Mouse (Mus musculus) midbrain, embryonic 13.5 days (tissue): ENCODE measurements at regions not wholly inside any gene's neighbourhood (a gene's known extent, or its start where the extent isn't known, plus 50 kb on each side); places are given as distances from the start of the nearest gene placed in this dataset.

ENCODE experiments used
- ATAC-seq: fragments of 200-750 bp; cut with Nextera tagmentation; 2 replicates; pipeline ENCODE4 v1.8.0; 2017; ENCODE audit warnings: mild to moderate bottlenecking, moderate TSS enrichment, moderate library complexity
- H3K27ac ChIP-seq: fragments of 300-500 bp; sonication (generic); 2 replicates; pipeline ENCODE4 v1.5.1; 2015; ENCODE audit warnings: inconsistent platforms, mild to moderate bottlenecking, moderate library complexity
- H3K27me3 ChIP-seq: fragments of 300-500 bp; sonication (generic); 2 replicates; pipeline ENCODE4 v1.6.1; 2015; ENCODE audit warnings: mild to moderate bottlenecking, inconsistent platforms
- H3K36me3 ChIP-seq: fragments of 300-500 bp; sonication (generic); 2 replicates; pipeline ENCODE4 v1.6.1; 2015; ENCODE audit warnings: mild to moderate bottlenecking, inconsistent platforms
- H3K4me1 ChIP-seq: fragments of 300-500 bp; sonication (generic); replicated peaks from 2 replicates; pipeline ENCODE4 v1.6.1; 2015; ENCODE audit warnings: inconsistent platforms
- H3K4me2 ChIP-seq: fragments of 300-500 bp; sonication (generic); replicated peaks from 2 replicates; pipeline ENCODE4 v1.6.1; 2015; ENCODE audit warnings: moderate library complexity, mild to moderate bottlenecking, inconsistent platforms
- H3K4me3 ChIP-seq: fragments of 300-500 bp; sonication (generic); replicated peaks from 2 replicates; pipeline ENCODE4 v1.5.1; 2015; ENCODE audit warnings: mild to moderate bottlenecking, inconsistent platforms
- H3K9ac ChIP-seq: fragments of 300-500 bp; sonication (generic); replicated peaks from 2 replicates; pipeline ENCODE4 v1.6.1; 2015; ENCODE audit warnings: mild to moderate bottlenecking, inconsistent platforms
- H3K9me3 ChIP-seq: fragments of 300-500 bp; sonication (generic); 2 replicates; pipeline ENCODE4 v1.6.1; 2016; ENCODE audit warnings: mild to moderate bottlenecking, inconsistent platforms
- WGBS: fragments of 180-500 bp; shearing (Covaris S2); methylation state at CpG from one replicate; pipeline ENCODE4 v1.1.7; 2015; 5-methylcytosine and 5-hydroxymethylcytosine counted together

DNA sequence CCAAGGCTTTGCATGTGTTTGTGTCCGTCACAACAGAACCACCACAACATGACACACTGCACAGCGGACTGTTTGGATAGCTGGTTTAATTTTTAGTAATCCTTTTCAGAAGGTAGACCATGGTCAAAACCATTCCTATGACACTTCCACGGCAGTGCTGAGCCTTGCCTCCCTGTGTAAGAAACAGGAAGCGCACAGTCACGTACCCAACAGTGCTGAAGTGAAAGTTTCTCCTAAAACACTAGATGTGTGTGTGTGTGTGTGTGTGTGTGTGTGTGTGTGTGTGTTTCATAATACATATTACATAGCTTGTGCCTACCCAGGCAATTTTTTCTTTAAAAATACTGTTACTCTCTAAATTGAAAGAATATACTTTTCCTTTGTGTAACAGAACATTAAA, 331.0 kb downstream of the Foxa2 start:
- Histone ChIP-seq H3K4me2 (no peak overlapping the region), H3K36me3 (no peaks in the 10 kb centered on the region), H3K27ac (no peak overlapping the region), H3K4me3 (no peak overlapping the region), H3K9ac (no peak overlapping the region), H3K4me1 (no peaks in the 10 kb centered on the region), H3K9me3 (no peaks in the 10 kb centered on the region), H3K27me3 (peaks cover 3% of the 10 kb centered on the region; the same call in 1 of the 2 replicates)
- no peak for ATAC-seq
- 94% methylated on average over 5 of the region's 5 CpGs for WGBS

DNA sequence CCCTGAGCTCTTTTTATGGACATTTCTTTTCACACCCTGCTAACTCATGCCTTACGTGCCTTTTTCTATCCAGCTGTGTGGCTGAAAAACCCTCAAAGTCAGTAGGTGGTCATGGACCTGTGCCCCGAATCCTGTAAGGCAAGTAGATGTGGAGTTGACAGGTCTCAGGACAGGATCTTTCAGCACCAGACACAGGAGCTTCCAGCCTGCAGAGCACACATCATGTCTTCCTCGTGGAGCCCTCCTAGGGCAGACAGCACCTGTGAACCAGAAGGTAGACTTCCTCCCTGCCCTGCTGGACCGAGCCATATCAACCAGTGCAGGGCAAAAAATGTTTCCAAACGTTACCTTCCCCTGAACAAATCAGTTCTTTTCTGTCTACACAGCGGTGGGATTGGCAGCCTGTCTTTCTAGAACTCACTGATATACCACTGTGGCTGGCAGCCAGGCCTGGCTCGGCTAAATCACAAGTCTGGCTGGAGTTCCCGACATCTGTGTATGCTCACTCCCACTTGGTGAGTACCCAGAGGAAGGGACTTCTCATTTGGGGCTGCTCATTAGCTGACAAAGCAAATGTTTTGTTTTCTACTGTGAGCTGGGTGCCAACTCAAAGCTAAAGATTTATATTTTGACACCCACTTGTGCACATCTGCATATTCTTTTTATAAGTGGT, 336.0 kb downstream of the Foxa2 start:
- Histone ChIP-seq H3K27ac (no peak overlapping the region), H3K4me2 (no peak overlapping the region), H3K4me1 (no peaks in the 10 kb centered on the region), H3K9me3 (no peaks in the 10 kb centered on the region), H3K9ac (no peak overlapping the region), H3K4me3 (no peak overlapping the region), H3K27me3 (peaks cover 13% of the 10 kb centered on the region), H3K36me3 (no peaks in the 10 kb centered on the region)
- ATAC-seq: no peak
- WGBS: 78% methylated on average over 8 of the region's 8 CpGs

GRCm38 (mm10) chr2:147709799-147710198, 337.0 kb downstream of the Foxa2 start:
- no peak for ATAC-seq
- no peak overlapping the region for H3K9ac ChIP-seq
- no peak overlapping the region for H3K4me3 ChIP-seq
- H3K27me3 ChIP-seq: peaks cover 15% of the 10 kb centered on the region
- H3K4me2 ChIP-seq: no peak overlapping the region
- no peaks in the 10 kb centered on the region for H3K36me3 ChIP-seq
- H3K9me3 ChIP-seq: no peaks in the 10 kb centered on the region
- H3K27ac ChIP-seq: no peak overlapping the region
- no peaks in the 10 kb centered on the region for H3K4me1 ChIP-seq

DNA sequence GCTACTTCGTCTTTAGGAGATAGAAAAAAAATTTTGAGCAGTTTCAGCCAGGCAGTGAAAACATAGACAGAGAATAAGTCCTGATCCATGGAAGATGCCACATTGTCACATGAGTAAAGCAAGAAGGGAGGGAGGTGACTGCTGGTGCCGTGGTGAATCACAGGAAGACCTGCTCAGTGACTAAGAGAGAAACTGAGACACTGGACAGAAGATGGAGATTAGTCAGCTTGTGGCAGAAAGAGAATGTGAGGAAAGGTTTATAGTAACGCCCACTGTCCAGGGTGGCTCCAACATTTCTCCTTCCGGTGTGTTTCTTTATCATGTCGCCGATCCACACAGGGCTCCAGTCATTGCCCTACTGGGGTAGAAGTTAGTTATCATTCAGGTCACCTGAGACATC, 339.6 kb downstream of the Foxa2 start:
- peaks cover 9% of the 10 kb centered on the region for H3K4me1 ChIP-seq
- WGBS: 91% methylated on average over 6 of the region's 6 CpGs
- no peaks in the 10 kb centered on the region for H3K9me3 ChIP-seq
- no peak overlapping the region for H3K4me2 ChIP-seq
- H3K36me3 ChIP-seq: no peaks in the 10 kb centered on the region
- no peak overlapping the region for H3K9ac ChIP-seq
- H3K27me3 ChIP-seq: peaks cover 15% of the 10 kb centered on the region
- no peak overlapping the region for H3K27ac ChIP-seq
- no peak for ATAC-seq
- no peak overlapping the region for H3K4me3 ChIP-seq

DNA sequence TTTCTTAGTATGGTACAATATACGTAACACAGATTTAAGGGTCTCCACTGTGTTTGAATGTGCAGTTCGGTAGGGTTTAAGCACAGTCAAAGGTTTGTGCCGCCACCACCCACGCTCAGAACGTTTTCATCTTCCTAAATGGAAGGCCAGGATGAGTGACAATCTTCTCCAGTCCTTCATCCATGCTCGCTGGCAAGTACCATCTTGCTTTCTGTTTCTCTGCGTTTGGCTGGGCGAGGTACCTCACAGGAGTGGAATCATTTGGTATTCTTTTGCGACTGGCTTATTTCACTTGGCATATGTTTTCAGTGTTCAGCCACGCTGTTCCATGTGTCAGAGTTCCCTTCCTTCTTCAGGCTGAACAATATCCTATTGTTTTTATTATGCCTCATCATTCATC, 342.3 kb downstream of the Pax1 start:
- Histone ChIP-seq H3K27ac (no peak overlapping the region), H3K4me2 (no peak overlapping the region), H3K4me3 (no peak overlapping the region), H3K36me3 (no peaks in the 10 kb centered on the region), H3K9me3 (no peaks in the 10 kb centered on the region), H3K9ac (no peak overlapping the region), H3K4me1 (peaks cover 10% of the 10 kb centered on the region), H3K27me3 (peaks cover 10% of the 10 kb centered on the region)
- no peak for ATAC-seq
- 78% methylated on average over 10 of the region's 10 CpGs for WGBS

GRCm38 (mm10) chr2:147702330-147703063, 340.8 kb downstream of the Pax1 start:
- Histone ChIP-seq H3K4me1 (peaks cover 10% of the 10 kb centered on the region), H3K4me2 (no peak overlapping the region), H3K4me3 (no peak overlapping the region), H3K27me3 (peaks cover 11% of the 10 kb centered on the region), H3K36me3 (no peaks in the 10 kb centered on the region), H3K27ac (peak overlapping the region; percentile 44; the same call in 1 of the 2 replicates), H3K9ac (no peak overlapping the region), H3K9me3 (no peaks in the 10 kb centered on the region)
- WGBS: 19% methylated on average over 6 of the region's 6 CpGs
- peak; percentile 88 for ATAC-seq

GRCm38 (mm10) chr2:147699524-147700081, 337.9 kb downstream of the Pax1 start:
- 66% methylated on average over 6 of the region's 6 CpGs for WGBS
- H3K27ac ChIP-seq: no peak overlapping the region
- H3K27me3 ChIP-seq: peaks cover 9% of the 10 kb centered on the region; the same call in 1 of the 2 replicates
- H3K4me3 ChIP-seq: no peak overlapping the region
- H3K4me1 ChIP-seq: peaks cover 10% of the 10 kb centered on the region
- H3K36me3 ChIP-seq: no peaks in the 10 kb centered on the region
- no peaks in the 10 kb centered on the region for H3K9me3 ChIP-seq
- ATAC-seq: no peak
- H3K4me2 ChIP-seq: no peak overlapping the region
- H3K9ac ChIP-seq: no peak overlapping the region

DNA sequence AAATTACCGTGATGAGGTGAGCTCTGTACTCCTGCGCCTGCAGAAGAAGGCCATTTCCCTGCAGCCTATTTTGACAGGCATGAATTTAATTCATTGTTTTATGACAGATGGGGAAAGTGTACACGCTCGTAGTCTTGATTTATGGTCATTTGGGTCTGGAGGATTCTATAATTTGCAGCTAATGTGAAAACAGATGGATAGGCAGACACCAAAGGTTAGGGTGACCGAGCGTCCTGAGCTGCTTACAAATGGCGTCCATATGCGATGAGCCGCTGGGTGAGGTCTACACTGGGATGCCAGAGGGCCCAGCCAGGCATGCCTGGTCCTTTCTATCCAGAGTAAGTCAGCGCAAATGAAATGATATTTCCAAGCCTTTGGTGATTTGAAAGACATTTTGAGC, 330.2 kb downstream of the Pax1 start:
- Histone ChIP-seq H3K4me1 (no peaks in the 10 kb centered on the region), H3K27me3 (peaks cover 5% of the 10 kb centered on the region; the same call in 1 of the 2 replicates), H3K9me3 (no peaks in the 10 kb centered on the region), H3K9ac (no peak overlapping the region), H3K36me3 (no peaks in the 10 kb centered on the region), H3K4me3 (no peak overlapping the region), H3K27ac (no peak overlapping the region), H3K4me2 (no peak overlapping the region)
- ATAC-seq: no peak
- 87% methylated on average over 10 of the region's 10 CpGs for WGBS

GRCm38 (mm10) chr2:147690506-147691208, 328.9 kb downstream of the Pax1 start:
- Histone ChIP-seq H3K27ac (no peak overlapping the region), H3K27me3 (no peaks in the 10 kb centered on the region; the same call in 1 of the 2 replicates), H3K36me3 (no peaks in the 10 kb centered on the region), H3K9ac (no peak overlapping the region), H3K4me1 (no peaks in the 10 kb centered on the region), H3K4me3 (no peak overlapping the region), H3K9me3 (no peaks in the 10 kb centered on the region), H3K4me2 (no peak overlapping the region)
- no peak for ATAC-seq
- WGBS: 77% methylated on average over 15 of the region's 15 CpGs

DNA sequence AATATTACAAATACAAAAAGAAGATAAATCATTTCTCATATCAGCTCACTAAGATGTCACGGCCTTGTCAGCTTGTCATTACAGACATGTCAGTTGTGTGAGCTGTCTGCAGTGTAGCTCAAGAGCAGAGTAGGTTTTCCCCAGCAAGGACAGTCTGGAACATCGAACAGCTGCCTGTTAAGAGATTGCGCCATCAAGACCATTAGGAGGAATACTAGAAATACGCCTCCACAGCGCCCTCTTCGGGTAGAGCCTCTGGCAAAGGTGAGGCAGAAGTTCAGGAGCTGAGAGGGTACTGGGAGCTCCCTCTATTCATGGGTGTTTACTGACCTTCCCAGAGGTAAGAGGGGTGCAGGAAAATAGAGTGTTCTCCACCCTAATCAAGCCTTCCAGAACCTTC, 327.0 kb downstream of the Pax1 start:
- no peaks in the 10 kb centered on the region for H3K4me1 ChIP-seq
- ATAC-seq: no peak
- H3K4me3 ChIP-seq: no peak overlapping the region
- H3K9me3 ChIP-seq: no peaks in the 10 kb centered on the region
- H3K9ac ChIP-seq: no peak overlapping the region
- no peak overlapping the region for H3K4me2 ChIP-seq
- whole genome bisulfite sequencing: 23% methylated on average over 6 of the region's 6 CpGs
- no peaks in the 10 kb centered on the region; the same call in 1 of the 2 replicates for H3K27me3 ChIP-seq
- H3K36me3 ChIP-seq: no peaks in the 10 kb centered on the region
- no peak overlapping the region for H3K27ac ChIP-seq

DNA sequence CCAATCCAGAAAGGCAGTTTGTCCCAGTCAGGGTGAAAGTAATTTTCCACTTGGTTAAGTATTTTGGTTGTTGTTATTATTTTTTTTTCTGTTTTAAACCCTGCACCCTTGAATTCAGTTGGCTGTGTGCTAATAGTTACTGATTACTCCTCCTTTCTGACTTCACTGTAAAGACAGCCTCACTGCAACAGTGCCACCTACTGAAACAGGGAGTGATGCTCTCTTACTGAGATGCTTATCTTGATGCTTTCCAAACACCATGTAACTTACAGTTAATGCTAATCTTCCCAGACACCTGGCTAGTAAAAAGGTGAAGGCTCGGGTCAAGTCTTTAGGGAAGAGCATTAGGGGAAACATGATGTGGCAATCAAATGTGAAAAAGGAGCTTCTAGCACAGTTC, 294.9 kb downstream of the Pax1 start:
- H3K27ac ChIP-seq: no peak overlapping the region
- ATAC-seq: no peak
- H3K36me3 ChIP-seq: no peaks in the 10 kb centered on the region
- H3K9me3 ChIP-seq: no peaks in the 10 kb centered on the region
- no peaks in the 10 kb centered on the region for H3K4me1 ChIP-seq
- no peak overlapping the region for H3K4me2 ChIP-seq
- WGBS: 48% methylated on average over 1 of the region's 1 CpGs
- no peak overlapping the region for H3K9ac ChIP-seq
- no peaks in the 10 kb centered on the region for H3K27me3 ChIP-seq
- H3K4me3 ChIP-seq: no peak overlapping the region

GRCm38 (mm10) chr2:147650229-147650628, 288.5 kb downstream of the Pax1 start:
- Histone ChIP-seq H3K9ac (no peak overlapping the region), H3K4me1 (no peaks in the 10 kb centered on the region), H3K4me2 (no peak overlapping the region), H3K36me3 (no peaks in the 10 kb centered on the region), H3K9me3 (no peaks in the 10 kb centered on the region), H3K27ac (no peak overlapping the region), H3K27me3 (no peaks in the 10 kb centered on the region), H3K4me3 (no peak overlapping the region)
- WGBS: 68% methylated on average over 3 of the region's 3 CpGs
- ATAC-seq: no peak
